Mouse (Mus musculus): ENCODE results near the gene Hoga1. TPM values are rescaled to one million over a fixed set of nuclear protein-coding genes. Genes with fewer than 3 reads are reported as not detected.
"Not testable (repeated sequence)": the region's sequence is repeated elsewhere in the genome, so short reads cannot be mapped to it uniquely, and the experiment has no call there.

The Hoga1 gene
- polyA plus RNA-seq, 1 experiment from 2014 or later = 1.7 TPM

- not testable (repeated sequence) for H3K4me2 ChIP-seq (replicated peaks; ENCODE audit: low read depth, low read length); H3K36me3 ChIP-seq (ENCODE audit: control insufficient read depth, insufficient read depth, low read length); H3K27ac ChIP-seq (ENCODE audit: low read length); ATAC-seq (ENCODE audit: insufficient number of reproducible peaks, insufficient read depth, low FRiP score, low read depth); H3K4me1 ChIP-seq (ENCODE audit: control insufficient read depth, insufficient read depth, low read length); H3K27me3 ChIP-seq (ENCODE audit: control insufficient read depth, insufficient read depth, low read length); H3K9me3 ChIP-seq (ENCODE audit: control insufficient read depth, low read depth, low read length); H3K4me3 ChIP-seq (ENCODE audit: low read depth, low read length); H3K9ac ChIP-seq (replicated peaks; ENCODE audit: low read depth, low read length)
- WGBS = 91% methylated on average over 5 of the region's 5 CpGs
Observed at GRCm38 (mm10) chr19:42081613-42082012, 36.2 kb downstream of the Hoga1 start.

GRCm38 (mm10) chr19:42085690-42086089 is 40.3 kb downstream of the Hoga1 start:
- Histone ChIP-seq H3K4me3 (ENCODE audit: low read depth, low read length) (peak overlapping the region; percentile 54), H3K4me2 (replicated peaks; ENCODE audit: low read depth, low read length) (peak overlapping the region; percentile 78), H3K9ac (replicated peaks; ENCODE audit: low read depth, low read length) (peak overlapping the region; percentile 43), H3K27ac (ENCODE audit: low read length) (no peak overlapping the region), H3K27me3 (ENCODE audit: control insufficient read depth, insufficient read depth, low read length) (no peaks in the 10 kb centered on the region), H3K4me1 (ENCODE audit: control insufficient read depth, insufficient read depth, low read length) (peaks cover 4% of the 10 kb centered on the region; the same call in 1 of the 2 replicates), H3K9me3 (ENCODE audit: control insufficient read depth, low read depth, low read length) (no peaks in the 10 kb centered on the region), H3K36me3 (ENCODE audit: control insufficient read depth, insufficient read depth, low read length) (no peaks in the 10 kb centered on the region)
- no peak for ATAC-seq (ENCODE audit: insufficient number of reproducible peaks, insufficient read depth, low FRiP score, low read depth)
- 4% methylated on average over 10 of the region's 10 CpGs for WGBS

GRCm38 (mm10) chr19:42086166-42086565 is 40.8 kb downstream of the Hoga1 start, which contains the start of gene Morn4:
TSS of gene Morn4 (minus strand) at chr19:42086357.
- Histone ChIP-seq H3K4me2 (replicated peaks; ENCODE audit: low read depth, low read length) (peak within 1 kb of the TSS; percentile 78), H3K27ac (ENCODE audit: low read length) (no peak within 1 kb of the TSS), H3K4me3 (ENCODE audit: low read depth, low read length) (peak within 1 kb of the TSS; percentile 54), H3K4me1 (ENCODE audit: control insufficient read depth, insufficient read depth, low read length) (peaks cover 6% of the 10 kb centered on the region), H3K36me3 (ENCODE audit: control insufficient read depth, insufficient read depth, low read length) (no peaks in the 10 kb centered on the region), H3K9me3 (ENCODE audit: control insufficient read depth, low read depth, low read length) (no peaks in the 10 kb centered on the region), H3K27me3 (ENCODE audit: control insufficient read depth, insufficient read depth, low read length) (no peaks in the 10 kb centered on the region), H3K9ac (replicated peaks; ENCODE audit: low read depth, low read length) (peak within 1 kb of the TSS; percentile 43)
- peak; percentile 73 for ATAC-seq (ENCODE audit: insufficient number of reproducible peaks, insufficient read depth, low FRiP score, low read depth)
- under 1% methylated on average over 21 of the region's 21 CpGs for WGBS

- H3K9me3 ChIP-seq (ENCODE audit: control insufficient read depth, low read depth, low read length) = no peaks in the 10 kb centered on the region
- H3K9ac ChIP-seq (replicated peaks; ENCODE audit: low read depth, low read length) = no peak overlapping the region
- no peak for ATAC-seq (ENCODE audit: insufficient number of reproducible peaks, insufficient read depth, low FRiP score, low read depth)
- H3K4me2 ChIP-seq (replicated peaks; ENCODE audit: low read depth, low read length) = peak overlapping the region; percentile 48
- peaks cover 8% of the 10 kb centered on the region; the same call in 1 of the 2 replicates for H3K36me3 ChIP-seq (ENCODE audit: control insufficient read depth, insufficient read depth, low read length)
- H3K4me3 ChIP-seq (ENCODE audit: low read depth, low read length) = peak overlapping the region; percentile 59
- 21% methylated on average over 14 of the region's 14 CpGs for WGBS
- peak overlapping the region; percentile 88 for H3K27ac ChIP-seq (ENCODE audit: low read length)
- peaks cover 10% of the 10 kb centered on the region for H3K4me1 ChIP-seq (ENCODE audit: control insufficient read depth, insufficient read depth, low read length)
- no peaks in the 10 kb centered on the region for H3K27me3 ChIP-seq (ENCODE audit: control insufficient read depth, insufficient read depth, low read length)
Observed at GRCm38 (mm10) chr19:42089103-42089747, 43.8 kb downstream of the Hoga1 start.

- peak; percentile 98 for ATAC-seq (ENCODE audit: insufficient number of reproducible peaks, insufficient read depth, low FRiP score, low read depth)
- under 1% methylated on average over 54 of the region's 55 CpGs for WGBS
Observed at GRCm38 (mm10) chr19:42089748-42090595, 44.6 kb downstream of the Hoga1 start, which contains the start of gene Pi4k2a. TSS of gene Pi4k2a (plus strand) at chr19:42090470.

GRCm38 (mm10) chr19:42090637-42091141 is 45.3 kb downstream of the Hoga1 start:
- ATAC-seq (ENCODE audit: insufficient number of reproducible peaks, insufficient read depth, low FRiP score, low read depth) = peak; percentile 58
- H3K9ac ChIP-seq (replicated peaks; ENCODE audit: low read depth, low read length) = peak overlapping the region; percentile 57
- H3K27me3 ChIP-seq (ENCODE audit: control insufficient read depth, insufficient read depth, low read length) = no peaks in the 10 kb centered on the region
- H3K4me1 ChIP-seq (ENCODE audit: control insufficient read depth, insufficient read depth, low read length) = peaks cover 10% of the 10 kb centered on the region
- H3K36me3 ChIP-seq (ENCODE audit: control insufficient read depth, insufficient read depth, low read length) = peaks cover 8% of the 10 kb centered on the region; the same call in 1 of the 2 replicates
- H3K9me3 ChIP-seq (ENCODE audit: control insufficient read depth, low read depth, low read length) = no peaks in the 10 kb centered on the region
- peak overlapping the region; percentile 77 for H3K4me2 ChIP-seq (replicated peaks; ENCODE audit: low read depth, low read length)
- under 1% methylated on average over 52 of the region's 52 CpGs for WGBS
- peak overlapping the region; percentile 88 for H3K27ac ChIP-seq (ENCODE audit: low read length)
- peak overlapping the region; percentile 59 for H3K4me3 ChIP-seq (ENCODE audit: low read depth, low read length)

More at GRCm38 (mm10) chr19:42089748-42090595, 44.6 kb downstream of the Hoga1 start, which contains the start of gene Pi4k2a:
- H3K27me3 ChIP-seq (ENCODE audit: control insufficient read depth, insufficient read depth, low read length) = no peaks in the 10 kb centered on the region
- H3K36me3 ChIP-seq (ENCODE audit: control insufficient read depth, insufficient read depth, low read length) = peaks cover 8% of the 10 kb centered on the region; the same call in 1 of the 2 replicates
- H3K9ac ChIP-seq (replicated peaks; ENCODE audit: low read depth, low read length) = peak within 1 kb of the TSS; percentile 57
- H3K9me3 ChIP-seq (ENCODE audit: control insufficient read depth, low read depth, low read length) = no peaks in the 10 kb centered on the region
- H3K27ac ChIP-seq (ENCODE audit: low read length) = peak within 1 kb of the TSS; percentile 88
- H3K4me3 ChIP-seq (ENCODE audit: low read depth, low read length) = peak within 1 kb of the TSS; percentile 59
- H3K4me1 ChIP-seq (ENCODE audit: control insufficient read depth, insufficient read depth, low read length) = peaks cover 10% of the 10 kb centered on the region
- H3K4me2 ChIP-seq (replicated peaks; ENCODE audit: low read depth, low read length) = peak within 1 kb of the TSS; percentile 77

- Histone ChIP-seq H3K36me3 (ENCODE audit: control insufficient read depth, insufficient read depth, low read length) (peaks cover 13% of the 10 kb centered on the region), H3K9ac (replicated peaks; ENCODE audit: low read depth, low read length) (no peak overlapping the region)
- WGBS = 81% methylated on average over 3 of the region's 3 CpGs
Observed at GRCm38 (mm10) chr19:42099406-42099805, 54.0 kb downstream of the Hoga1 start.

GRCm38 (mm10) chr19:42104681-42105080 is 59.3 kb downstream of the Hoga1 start:
- no peak overlapping the region for H3K4me3 ChIP-seq (ENCODE audit: low read depth, low read length)
- H3K27ac ChIP-seq (ENCODE audit: low read length) = no peak overlapping the region
- no peak for ATAC-seq (ENCODE audit: insufficient number of reproducible peaks, insufficient read depth, low FRiP score, low read depth)
- no peak overlapping the region for H3K4me2 ChIP-seq (replicated peaks; ENCODE audit: low read depth, low read length)
- H3K9ac ChIP-seq (replicated peaks; ENCODE audit: low read depth, low read length) = no peak overlapping the region
- H3K9me3 ChIP-seq (ENCODE audit: control insufficient read depth, low read depth, low read length) = no peaks in the 10 kb centered on the region
- H3K4me1 ChIP-seq (ENCODE audit: control insufficient read depth, insufficient read depth, low read length) = no peaks in the 10 kb centered on the region
- H3K27me3 ChIP-seq (ENCODE audit: control insufficient read depth, insufficient read depth, low read length) = no peaks in the 10 kb centered on the region
- WGBS = 95% methylated on average over 9 of the region's 9 CpGs
- H3K36me3 ChIP-seq (ENCODE audit: control insufficient read depth, insufficient read depth, low read length) = peaks cover 21% of the 10 kb centered on the region

More at GRCm38 (mm10) chr19:42099406-42099805, 54.0 kb downstream of the Hoga1 start:
- H3K4me2 ChIP-seq (replicated peaks; ENCODE audit: low read depth, low read length) = no peak overlapping the region
- H3K9me3 ChIP-seq (ENCODE audit: control insufficient read depth, low read depth, low read length) = no peaks in the 10 kb centered on the region
- H3K27ac ChIP-seq (ENCODE audit: low read length) = no peak overlapping the region
- no peaks in the 10 kb centered on the region for H3K4me1 ChIP-seq (ENCODE audit: control insufficient read depth, insufficient read depth, low read length)
- H3K27me3 ChIP-seq (ENCODE audit: control insufficient read depth, insufficient read depth, low read length) = no peaks in the 10 kb centered on the region
- ATAC-seq (ENCODE audit: insufficient number of reproducible peaks, insufficient read depth, low FRiP score, low read depth) = no peak
- H3K4me3 ChIP-seq (ENCODE audit: low read depth, low read length) = no peak overlapping the region

Data from stomach, embryonic 14.5 days (tissue).